Mouse (Mus musculus) liver, embryonic 16.5 days (tissue): ENCODE data around the gene Syce1l. TPM values are rescaled to one million over a fixed set of nuclear protein-coding genes. Genes with fewer than 3 reads are reported as not detected.

Source experiments
- ATAC-seq: fragments of 200-750 bp; cut with Nextera tagmentation; 2 replicates; pipeline ENCODE4 v1.8.0; 2017; ENCODE audit warnings: low read depth, mild to moderate bottlenecking, moderate number of reproducible peaks, moderate library complexity
- H3K27ac ChIP-seq: fragments of 300-500 bp; sonication (generic); 2 replicates; pipeline ENCODE4 v1.5.1; 2014; ENCODE audit warnings: mild to moderate bottlenecking, low read length
- H3K27me3 ChIP-seq: fragments of 300-500 bp; sonication (generic); 2 replicates; pipeline ENCODE4 v1.6.1; 2014; ENCODE audit warnings: low read depth, low read length, mixed read lengths; ENCODE audit not compliant: control insufficient read depth, insufficient read depth
- H3K36me3 ChIP-seq: fragments of 300-500 bp; sonication (generic); 2 replicates; pipeline ENCODE4 v1.6.1; 2014; ENCODE audit warnings: mild to moderate bottlenecking; ENCODE audit not compliant: control insufficient read depth, insufficient read depth
- H3K4me1 ChIP-seq: fragments of 300-500 bp; sonication (generic); 2 replicates; pipeline ENCODE4 v1.6.1; 2014; ENCODE audit warnings: low read depth, low read length, mixed read lengths; ENCODE audit not compliant: control insufficient read depth
- H3K4me2 ChIP-seq: fragments of 300-500 bp; sonication (generic); 2 replicates; pipeline ENCODE4 v1.6.1; 2014; ENCODE audit warnings: low read depth, low read length, mixed read lengths
- H3K4me3 ChIP-seq: fragments of 300-500 bp; sonication (generic); 2 replicates; pipeline ENCODE4 v1.5.1; 2014; ENCODE audit warnings: low read depth, mild to moderate bottlenecking, low read length
- H3K9ac ChIP-seq: fragments of 300-500 bp; sonication (generic); 2 replicates; pipeline ENCODE4 v1.6.1; 2014; ENCODE audit warnings: low read depth, low read length
- H3K9me3 ChIP-seq: fragments of 300-500 bp; sonication (generic); replicated peaks from 2 replicates; pipeline ENCODE4 v1.6.1; 2016; ENCODE audit warnings: low read length; ENCODE audit not compliant: control insufficient read depth
- WGBS: fragments of 180-500 bp; shearing (Covaris S2); extraction: QIAGEN DNeasy Blood & Tissue Kit; methylation state at CpG from one replicate; pipeline ENCODE4 v1.1.7; 2014; ENCODE audit not compliant: insufficient replicate concordance; 5-methylcytosine and 5-hydroxymethylcytosine counted together
- polyA plus RNA-seq: library from polyadenylated mRNA; unstranded; fragments of >200 nt; fragmentation: Nextera tagmentation; extraction: Ambion mirVana; gene quantifications from 2 replicates; pipeline ENCODE4 v1.2.1, GENCODE M21; 2015

Gene Syce1l
- polyA plus RNA-seq = not detected in 2 replicates

- H3K9me3 ChIP-seq = no peaks in the 10 kb centered on the region
- no peak within 1 kb of the TSS for H3K9ac ChIP-seq
- no peaks in the 10 kb centered on the region for H3K27me3 ChIP-seq
- H3K4me1 ChIP-seq = no peaks in the 10 kb centered on the region
- H3K4me2 ChIP-seq = no peak within 1 kb of the TSS
- H3K36me3 ChIP-seq = no peaks in the 10 kb centered on the region; the same call in none of the 2 replicates
- WGBS = 85% methylated on average over 16 of the region's 16 CpGs
- no peak within 1 kb of the TSS for H3K27ac ChIP-seq
- ATAC-seq = no peak
- no peak within 1 kb of the TSS for H3K4me3 ChIP-seq
Observed at GRCm38 (mm10) chr8:113642926-113643325, at the start of gene Syce1l. Gene Syce1l, plus strand, starts transcription at chr8:113643213.

GRCm38 (mm10) chr8:113598401-113598800, 44.6 kb upstream of the Syce1l start:
- H3K4me1 ChIP-seq = no peaks in the 10 kb centered on the region
- ATAC-seq = no peak
- H3K4me3 ChIP-seq = no peak overlapping the region
- no peak overlapping the region for H3K4me2 ChIP-seq
- WGBS = 32% methylated on average over 3 of the region's 3 CpGs
- H3K27me3 ChIP-seq = no peaks in the 10 kb centered on the region
- H3K9ac ChIP-seq = no peak overlapping the region
- H3K27ac ChIP-seq = no peak overlapping the region
- no peaks in the 10 kb centered on the region for H3K36me3 ChIP-seq
- no peaks in the 10 kb centered on the region for H3K9me3 ChIP-seq

GRCm38 (mm10) chr8:113632634-113633033, 10.4 kb upstream of the Syce1l start:
- no peaks in the 10 kb centered on the region for H3K9me3 ChIP-seq
- H3K4me1 ChIP-seq = peaks cover 14% of the 10 kb centered on the region
- no peak overlapping the region for H3K9ac ChIP-seq
- no peaks in the 10 kb centered on the region for H3K36me3 ChIP-seq
- no peaks in the 10 kb centered on the region for H3K27me3 ChIP-seq
- WGBS = 6% methylated on average over 3 of the region's 3 CpGs
- H3K27ac ChIP-seq = no peak overlapping the region
- no peak overlapping the region for H3K4me2 ChIP-seq
- no peak overlapping the region for H3K4me3 ChIP-seq
- no peak for ATAC-seq

GRCm38 (mm10) chr8:113634161-113634560, 8.9 kb upstream of the Syce1l start:
- Histone ChIP-seq H3K27ac (no peak overlapping the region; the same call in 1 of the 2 replicates), H3K4me2 (peak overlapping the region; percentile 86), H3K4me1 (peaks cover 14% of the 10 kb centered on the region), H3K9me3 (no peaks in the 10 kb centered on the region), H3K9ac (peak overlapping the region; percentile 81; the same call in 1 of the 2 replicates), H3K4me3 (peak overlapping the region; percentile 77), H3K36me3 (no peaks in the 10 kb centered on the region; the same call in 1 of the 2 replicates), H3K27me3 (no peaks in the 10 kb centered on the region)
- whole genome bisulfite sequencing = 25% methylated on average over 12 of the region's 12 CpGs
- no peak for ATAC-seq

DNA sequence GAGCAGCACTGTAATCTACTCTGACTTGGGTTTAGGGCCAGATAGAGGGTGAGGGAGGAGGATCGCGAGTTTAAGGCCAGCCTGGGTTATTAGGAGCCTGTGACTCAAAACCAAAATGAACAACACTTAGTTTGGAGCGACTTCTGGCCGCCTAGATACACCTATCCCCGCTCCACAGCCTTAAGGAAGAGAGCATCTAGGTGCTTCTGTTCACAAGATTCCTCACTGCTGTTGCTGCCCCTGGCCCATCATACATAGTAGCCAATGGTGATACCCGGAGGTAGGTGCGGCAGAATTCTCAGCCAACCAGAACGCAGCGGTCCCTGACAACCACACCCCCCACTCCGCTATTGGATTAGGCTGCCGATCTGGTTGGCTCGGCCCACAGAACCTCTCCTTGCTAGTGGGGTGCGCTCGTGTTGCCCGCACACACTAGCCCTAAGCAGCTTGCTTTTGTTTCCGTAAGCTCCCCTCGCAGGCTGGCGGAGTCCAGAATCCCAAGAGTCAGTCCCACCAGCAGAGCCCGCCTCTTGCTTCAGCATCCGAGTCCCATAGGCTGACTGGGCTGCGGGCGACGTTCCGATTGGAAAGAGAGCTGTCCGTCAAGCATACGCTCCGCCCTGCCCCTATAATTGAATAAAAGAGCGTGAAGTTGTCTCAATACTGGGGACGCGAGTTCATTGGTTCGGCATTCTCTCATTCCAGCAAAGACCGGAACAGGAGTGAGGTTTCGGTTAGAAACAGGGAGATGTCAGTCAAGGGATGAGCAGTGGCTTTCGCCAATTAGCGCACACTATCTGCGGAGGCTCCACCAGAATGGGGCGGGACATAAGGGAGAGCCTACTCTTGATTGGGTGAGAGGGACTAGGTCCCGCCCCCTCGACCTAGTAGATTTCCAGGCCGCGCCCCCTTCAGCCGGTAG, 8.1 kb upstream of the Syce1l start, which contains the start of gene Mon1b:
Gene Mon1b, plus strand, starts transcription at position 918 of the 922 bp plus-strand sequence.
- Histone ChIP-seq H3K27ac (peak within 1 kb of the TSS; percentile 92), H3K27me3 (no peaks in the 10 kb centered on the region), H3K4me1 (peaks cover 14% of the 10 kb centered on the region), H3K9me3 (no peaks in the 10 kb centered on the region), H3K4me3 (peak within 1 kb of the TSS; percentile 77), H3K4me2 (peak within 1 kb of the TSS; percentile 94), H3K36me3 (no peaks in the 10 kb centered on the region; the same call in 1 of the 2 replicates), H3K9ac (peak within 1 kb of the TSS; percentile 81)
- WGBS = under 1% methylated on average over 42 of the region's 42 CpGs
- peak; percentile 94 for ATAC-seq

DNA sequence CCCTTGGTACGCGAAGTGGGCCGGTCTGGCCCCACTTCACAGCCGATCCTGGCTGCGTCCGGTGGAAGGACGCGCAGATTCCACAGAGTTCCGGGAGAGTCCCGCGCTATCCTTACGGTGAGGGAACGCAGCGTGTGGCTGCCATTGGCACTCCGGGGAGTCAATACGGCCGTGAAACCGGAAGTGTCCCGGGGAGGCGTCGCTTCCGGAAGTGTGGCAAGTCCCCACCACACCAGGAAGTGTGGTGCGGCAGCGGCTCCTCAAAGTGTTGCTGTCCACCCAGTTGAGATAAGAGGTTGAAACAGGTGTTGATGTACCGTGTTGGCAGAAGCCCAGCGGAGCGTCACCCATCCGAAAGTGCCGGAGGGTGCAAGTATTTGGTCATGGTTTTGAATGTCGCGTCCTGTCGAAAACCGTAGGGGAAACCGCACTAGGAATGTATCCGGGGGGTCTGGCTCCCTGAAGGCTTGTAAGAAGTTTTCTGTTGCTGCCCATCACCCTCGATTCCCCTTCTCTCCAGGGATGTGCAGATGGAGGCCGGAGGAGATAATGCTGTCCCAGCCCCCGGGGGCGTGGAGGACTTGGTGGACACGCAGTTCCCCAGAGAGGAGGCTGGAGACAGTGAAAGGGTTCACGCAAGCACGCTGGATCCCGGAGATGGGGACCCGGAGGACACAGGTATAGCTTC, 7.3 kb upstream of the Syce1l start:
- peak overlapping the region; percentile 92 for H3K27ac ChIP-seq
- peak overlapping the region; percentile 81 for H3K9ac ChIP-seq
- H3K4me1 ChIP-seq = peaks cover 14% of the 10 kb centered on the region
- ATAC-seq = peak; percentile 71
- WGBS = under 1% methylated on average over 44 of the region's 44 CpGs
- no peaks in the 10 kb centered on the region; the same call in 1 of the 2 replicates for H3K36me3 ChIP-seq
- peak overlapping the region; percentile 77 for H3K4me3 ChIP-seq
- H3K9me3 ChIP-seq = no peaks in the 10 kb centered on the region
- no peaks in the 10 kb centered on the region for H3K27me3 ChIP-seq
- peak overlapping the region; percentile 94 for H3K4me2 ChIP-seq

DNA sequence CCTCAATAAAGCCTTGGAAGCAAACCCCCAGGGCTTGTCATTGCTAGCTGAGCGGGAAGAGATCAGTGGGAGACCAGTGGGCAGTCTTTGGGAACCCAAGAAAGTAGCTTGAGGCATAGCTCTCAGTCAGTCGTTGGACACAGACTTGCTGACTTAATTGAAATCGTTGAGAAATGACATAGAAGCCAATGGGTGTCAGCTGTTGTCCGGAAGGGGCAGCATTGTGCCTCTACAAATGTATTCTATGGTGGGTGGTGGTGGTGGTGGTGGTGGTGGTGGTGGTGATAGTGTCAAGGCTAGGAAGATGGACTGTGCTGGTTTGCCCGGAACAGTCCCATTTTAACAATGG, 6.8 kb upstream of the Syce1l start:
- Histone ChIP-seq H3K27ac (peak overlapping the region; percentile 92; the same call in 1 of the 2 replicates), H3K36me3 (no peaks in the 10 kb centered on the region; the same call in 1 of the 2 replicates), H3K4me2 (peak overlapping the region; percentile 94), H3K27me3 (no peaks in the 10 kb centered on the region), H3K9me3 (no peaks in the 10 kb centered on the region), H3K9ac (peak overlapping the region; percentile 81), H3K4me1 (peaks cover 14% of the 10 kb centered on the region), H3K4me3 (peak overlapping the region; percentile 77)
- 30% methylated on average over 5 of the region's 5 CpGs for WGBS
- ATAC-seq = no peak

DNA sequence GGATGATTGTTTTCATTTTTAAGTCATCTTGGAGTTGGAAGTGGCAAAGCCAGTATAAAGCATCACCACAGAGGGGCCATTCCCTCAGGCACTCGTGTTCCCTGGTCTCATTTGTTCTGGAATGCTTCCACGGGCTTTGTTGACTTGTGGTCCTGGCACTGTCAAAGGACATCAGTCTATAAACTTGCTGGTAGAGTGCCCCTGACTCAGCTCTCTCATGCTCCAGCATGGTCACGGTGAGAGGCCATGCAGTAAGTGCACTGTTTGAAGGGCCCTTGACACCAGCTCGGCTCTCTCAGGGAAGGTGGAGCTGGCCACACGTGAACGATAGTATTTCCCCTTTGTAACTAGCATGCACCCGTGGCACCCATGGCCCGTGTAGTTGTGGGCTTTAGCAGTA, 2.7 kb upstream of the Syce1l start:
- Histone ChIP-seq H3K36me3 (no peaks in the 10 kb centered on the region; the same call in none of the 2 replicates), H3K9ac (no peak overlapping the region), H3K4me2 (no peak overlapping the region), H3K9me3 (no peaks in the 10 kb centered on the region), H3K4me3 (no peak overlapping the region), H3K4me1 (peaks cover 8% of the 10 kb centered on the region), H3K27me3 (no peaks in the 10 kb centered on the region), H3K27ac (no peak overlapping the region)
- no peak for ATAC-seq
- 75% methylated on average over 8 of the region's 8 CpGs for WGBS
